Mouse (Mus musculus) telencephalon, adult 2 months (tissue): ENCODE measurements at regions not wholly inside any gene's neighbourhood (a gene's known extent, or its start where the extent isn't known, plus 50 kb on each side); places are given as distances from the start of the nearest gene placed in this dataset.

Experiments
- DNase-seq: peaks from one replicate; pipeline ENCODE4 v3.0.0-alpha.2; 2011; ENCODE audit warnings: low read depth, low spot score

- DNase-seq, result no peak
These were observed 185.4 kb upstream of the Eci2 start for GRCm38 (mm10) chr13:35212276-35212675.

DNA sequence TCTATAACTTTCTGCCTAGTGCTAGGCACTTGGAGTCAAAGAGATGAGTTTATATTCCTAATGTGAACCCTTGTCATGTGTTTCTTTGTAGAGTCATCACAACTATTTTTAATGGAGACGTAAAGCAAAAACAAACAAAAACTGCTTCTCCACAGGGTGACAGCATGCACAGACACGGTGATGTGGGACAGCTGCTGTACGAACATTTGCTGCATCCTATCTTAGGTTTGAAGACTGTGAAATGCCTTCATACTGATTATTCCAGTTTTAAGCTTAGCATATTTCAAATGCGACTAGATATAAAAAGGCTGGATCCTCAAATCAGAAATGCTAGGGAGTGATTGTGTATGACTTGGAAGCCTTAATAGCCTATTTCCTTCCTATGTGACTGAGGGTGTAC is 187.3 kb upstream of the Eci2 start:
- DNase-seq, result no peak

DNA sequence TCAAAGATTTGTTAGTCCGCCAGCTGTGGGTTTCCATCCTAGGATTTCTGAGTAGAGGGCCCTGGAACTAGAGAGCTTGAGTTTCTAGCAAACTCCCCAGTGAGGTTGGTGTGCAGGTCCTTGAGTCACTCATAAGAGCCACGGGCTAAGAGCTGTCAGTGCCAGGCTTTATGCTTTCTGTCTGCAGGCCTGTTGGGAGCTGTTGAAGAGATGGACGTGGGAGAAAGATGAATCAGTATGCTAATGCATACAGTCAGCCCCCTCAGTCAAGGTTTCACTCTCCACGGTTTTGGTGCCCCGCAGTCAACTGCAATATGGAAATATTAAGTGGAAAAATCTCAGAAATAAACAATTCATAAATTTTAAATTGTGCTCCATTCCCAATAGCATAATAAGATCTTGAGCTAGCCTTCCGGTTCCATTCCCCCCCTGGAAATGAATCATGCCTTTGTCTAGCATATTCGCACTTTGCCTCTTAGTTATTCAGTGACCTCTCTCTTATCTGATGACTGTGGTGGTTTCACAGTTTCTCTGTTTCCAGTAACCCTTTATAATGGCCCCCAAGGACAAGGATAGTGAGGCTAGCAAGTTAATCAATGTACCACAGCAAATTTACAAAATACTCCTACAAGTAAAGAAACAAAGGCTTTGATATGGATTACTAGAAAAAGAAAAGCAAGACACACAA is 199.4 kb upstream of the Eci2 start:
- peak; percentile 27 for DNase-seq

DNA sequence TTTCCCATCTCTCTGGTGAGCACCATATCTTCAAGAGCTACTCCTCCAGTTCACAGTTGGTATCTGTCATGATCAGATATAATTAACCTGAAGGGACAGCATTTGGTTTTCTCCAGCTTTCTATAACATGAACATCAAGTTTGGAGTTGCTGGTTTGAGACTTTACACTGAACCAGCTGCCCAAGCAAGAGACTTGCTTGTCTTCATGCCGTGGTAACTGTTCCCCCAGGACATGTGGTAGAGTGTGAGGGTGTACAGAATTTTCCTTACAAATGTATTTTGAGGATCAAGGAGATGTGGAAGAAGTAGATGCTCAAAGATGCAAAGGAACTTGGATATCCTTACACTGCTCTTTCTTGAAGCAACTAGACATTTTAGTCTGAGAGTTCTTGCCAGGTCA is 200.0 kb upstream of the Eci2 start:
- DNase-seq, result no peak

- DNase-seq, result no peak
These were observed 202.7 kb upstream of the Eci2 start for GRCm38 (mm10) chr13:35229601-35230000.

DNA sequence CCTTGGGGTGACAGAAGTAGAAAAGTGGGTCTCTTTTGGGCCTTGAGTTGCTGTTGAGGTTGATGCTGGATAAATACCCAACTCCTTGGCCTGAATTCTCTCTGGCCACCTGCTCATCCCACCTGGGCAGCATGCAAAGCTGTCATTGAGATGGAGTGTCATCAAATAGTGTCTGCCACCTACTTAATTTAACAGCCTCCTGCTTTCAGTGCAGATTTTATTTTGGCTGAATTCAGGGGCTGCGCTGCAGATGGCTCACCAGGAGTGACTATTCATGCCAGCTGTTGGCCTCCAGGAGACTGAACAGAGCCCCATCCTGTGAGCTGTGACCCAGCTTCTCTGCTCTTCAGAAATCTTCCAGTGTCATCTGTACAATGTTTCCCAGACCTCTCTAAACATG is 206.7 kb upstream of the Eci2 start:
- no peak for DNase-seq

DNA sequence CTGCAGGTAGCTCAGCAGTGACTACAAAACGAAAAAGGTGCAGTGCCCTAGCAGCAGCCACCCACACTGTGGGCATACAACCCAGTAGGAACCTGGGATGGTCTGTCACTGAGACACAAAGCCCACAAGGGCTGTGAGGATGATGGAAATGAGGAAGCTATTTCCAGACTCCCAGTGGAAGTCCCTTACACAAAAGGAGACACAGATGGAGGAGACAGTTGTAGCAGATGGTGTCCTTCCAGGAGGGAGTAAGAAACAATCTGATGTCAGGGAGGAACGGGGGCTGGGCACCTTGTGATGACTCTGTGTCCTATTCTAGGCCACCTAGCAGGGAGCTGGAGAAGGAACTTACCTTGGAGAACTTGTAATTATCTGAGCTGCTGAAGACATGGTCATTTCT is 214.5 kb upstream of the Eci2 start:
- DNase-seq, result peak; percentile 84

DNA sequence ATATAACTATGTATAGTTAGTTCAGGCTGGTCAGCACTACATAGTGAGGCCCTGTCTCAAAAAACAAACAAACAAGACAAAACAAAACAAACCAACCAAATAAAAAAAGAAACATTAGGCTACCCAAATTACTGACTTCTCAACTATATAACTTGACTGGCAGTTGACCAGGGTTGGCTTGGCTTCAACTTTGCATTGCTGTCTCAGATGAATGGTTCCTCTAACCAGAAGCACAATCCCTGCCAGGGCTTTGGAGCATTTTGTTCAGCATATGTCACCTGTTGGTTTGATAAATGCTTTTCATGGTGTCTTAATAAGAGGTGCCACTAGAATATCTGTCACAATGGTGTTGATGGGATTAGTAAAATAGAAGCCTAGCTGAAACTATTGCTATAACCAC is 217.1 kb upstream of the Eci2 start:
- DNase-seq, result no peak

DNA sequence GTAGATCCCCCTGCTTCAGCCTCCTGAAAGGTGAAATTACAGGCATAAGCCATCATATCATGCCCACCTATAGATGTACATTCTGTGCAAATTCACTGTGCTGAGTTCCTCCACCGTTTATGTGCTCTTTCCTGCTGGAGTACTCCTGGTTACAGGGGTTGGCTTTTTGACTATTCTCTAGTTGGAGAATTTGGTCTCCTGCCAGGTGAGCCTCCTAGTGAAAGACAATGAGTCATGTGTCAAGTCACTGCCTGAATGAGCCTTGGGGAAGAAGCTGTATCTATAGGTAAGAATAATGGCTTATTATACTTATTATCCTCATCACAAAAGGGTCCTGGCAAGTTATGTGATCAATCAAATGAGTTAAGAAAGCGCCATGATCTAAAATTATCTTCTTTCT is 230.5 kb upstream of the Eci2 start:
- no peak for DNase-seq

GRCm38 (mm10) chr13:35258720-35259119 is 231.8 kb upstream of the Eci2 start:
- no peak for DNase-seq

GRCm38 (mm10) chr13:35283959-35284358 is 257.1 kb upstream of the Eci2 start:
- DNase-seq, result peak; percentile 38

DNA sequence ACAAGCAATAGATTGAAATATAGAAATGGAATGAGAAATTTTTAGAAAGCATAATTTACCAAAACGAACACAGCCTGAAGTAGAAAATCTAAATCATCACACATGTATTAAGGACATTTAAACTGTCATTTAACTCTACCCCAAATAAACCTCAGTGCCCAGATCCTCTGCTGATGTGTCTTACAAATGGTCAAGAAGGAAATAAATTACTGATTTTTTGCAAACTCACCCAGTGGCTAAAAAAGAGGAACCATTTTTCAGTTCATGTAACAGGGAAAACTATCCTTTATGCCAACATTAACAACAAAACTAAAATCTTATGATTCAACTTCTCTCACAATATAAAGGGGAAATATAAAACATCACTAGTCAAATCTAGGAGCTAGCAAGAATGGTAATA is 275.2 kb upstream of the Eci2 start:
- no peak for DNase-seq

GRCm38 (mm10) chr13:35316772-35317171 is 289.9 kb upstream of the Eci2 start:
- no peak for DNase-seq

DNA sequence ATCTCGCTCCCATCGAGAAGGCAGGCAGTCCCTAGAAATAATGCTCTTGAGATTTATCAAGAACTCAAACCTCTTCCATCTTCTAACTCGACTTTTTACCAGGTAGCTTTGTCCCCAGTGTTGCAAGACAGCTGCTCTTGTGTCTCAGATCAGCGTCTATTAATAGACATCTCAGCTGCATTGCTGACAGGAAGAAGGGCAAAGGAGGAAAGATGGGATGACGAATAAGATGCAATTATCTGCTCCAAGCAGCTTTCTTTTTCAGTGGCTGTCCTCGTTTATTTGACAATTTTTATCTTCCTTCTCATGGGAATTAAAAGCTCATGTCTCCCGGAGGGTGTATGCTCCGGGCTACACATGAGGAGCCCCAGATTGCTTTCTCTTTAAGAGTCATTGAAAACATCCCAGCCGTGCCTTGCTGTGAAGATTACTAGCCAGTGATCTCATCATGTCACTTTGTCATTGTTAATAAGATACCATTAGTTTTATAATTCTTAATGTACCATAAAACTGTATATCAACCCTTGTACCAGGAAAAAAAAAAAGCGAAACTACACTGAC is 299.9 kb upstream of the Eci2 start:
- DNase-seq, result peak; percentile 40

- DNase-seq, result no peak
These were observed 301.4 kb upstream of the Eci2 start for GRCm38 (mm10) chr13:35328320-35328719.

GRCm38 (mm10) chr13:35330926-35331325 is 304.0 kb upstream of the Eci2 start:
- DNase-seq, result no peak

DNA sequence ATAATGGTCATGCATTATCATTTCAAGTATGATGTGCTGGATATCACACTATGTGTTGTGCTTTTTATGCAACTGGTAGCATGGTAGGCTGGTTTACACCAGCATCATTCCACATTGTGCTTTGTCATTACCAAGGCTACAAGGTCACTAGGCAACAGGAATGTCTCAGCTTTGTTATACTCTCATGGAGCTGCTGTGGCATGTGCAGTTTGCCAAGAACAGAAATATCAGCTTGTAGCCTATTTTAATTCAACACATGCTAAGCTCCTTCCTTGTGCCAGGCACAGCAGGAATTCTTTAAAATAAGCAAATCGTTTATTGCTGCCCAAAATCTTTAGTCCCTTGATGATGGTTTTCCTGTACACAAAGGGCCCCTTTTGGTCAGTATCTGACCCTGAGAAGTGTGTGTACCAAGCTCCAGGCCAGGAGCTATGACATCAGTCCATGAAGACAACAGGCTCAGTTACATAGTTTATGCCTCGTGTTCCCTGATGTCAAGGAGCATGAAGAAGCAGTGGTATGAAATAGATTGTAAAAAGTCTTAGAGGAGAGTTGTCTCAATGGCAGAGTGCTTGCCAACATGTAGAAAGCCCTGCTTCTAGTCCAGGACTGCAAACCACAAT is 314.0 kb upstream of the Cdyl start:
- peak; percentile 33 for DNase-seq

GRCm38 (mm10) chr13:35348283-35348682 is 311.4 kb upstream of the Cdyl start:
- DNase-seq, result no peak

- DNase-seq, result no peak
These were observed 300.3 kb upstream of the Cdyl start for GRCm38 (mm10) chr13:35359345-35359744.

DNA sequence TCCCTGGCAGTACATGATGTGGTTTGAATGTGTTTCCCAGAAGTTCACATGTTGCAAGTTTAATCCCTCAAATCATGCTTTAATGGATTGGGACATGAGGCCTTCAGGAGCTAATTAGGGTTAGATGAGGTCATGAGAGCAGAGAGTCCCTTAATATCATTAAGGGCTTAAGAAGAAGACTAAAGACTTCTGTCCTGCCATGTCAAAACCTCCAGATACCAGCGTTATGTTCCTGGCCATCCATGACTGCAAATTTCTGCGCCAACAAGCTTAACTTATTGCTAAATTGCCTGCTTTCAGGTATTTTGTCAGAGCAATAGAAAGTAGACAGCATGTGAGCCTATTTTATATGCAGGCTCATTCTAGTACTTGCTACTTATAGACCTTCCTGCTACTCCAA is 282.1 kb upstream of the Cdyl start:
- DNase-seq, result no peak

GRCm38 (mm10) chr13:35379500-35379899 is 280.1 kb upstream of the Cdyl start:
- no peak for DNase-seq

DNA sequence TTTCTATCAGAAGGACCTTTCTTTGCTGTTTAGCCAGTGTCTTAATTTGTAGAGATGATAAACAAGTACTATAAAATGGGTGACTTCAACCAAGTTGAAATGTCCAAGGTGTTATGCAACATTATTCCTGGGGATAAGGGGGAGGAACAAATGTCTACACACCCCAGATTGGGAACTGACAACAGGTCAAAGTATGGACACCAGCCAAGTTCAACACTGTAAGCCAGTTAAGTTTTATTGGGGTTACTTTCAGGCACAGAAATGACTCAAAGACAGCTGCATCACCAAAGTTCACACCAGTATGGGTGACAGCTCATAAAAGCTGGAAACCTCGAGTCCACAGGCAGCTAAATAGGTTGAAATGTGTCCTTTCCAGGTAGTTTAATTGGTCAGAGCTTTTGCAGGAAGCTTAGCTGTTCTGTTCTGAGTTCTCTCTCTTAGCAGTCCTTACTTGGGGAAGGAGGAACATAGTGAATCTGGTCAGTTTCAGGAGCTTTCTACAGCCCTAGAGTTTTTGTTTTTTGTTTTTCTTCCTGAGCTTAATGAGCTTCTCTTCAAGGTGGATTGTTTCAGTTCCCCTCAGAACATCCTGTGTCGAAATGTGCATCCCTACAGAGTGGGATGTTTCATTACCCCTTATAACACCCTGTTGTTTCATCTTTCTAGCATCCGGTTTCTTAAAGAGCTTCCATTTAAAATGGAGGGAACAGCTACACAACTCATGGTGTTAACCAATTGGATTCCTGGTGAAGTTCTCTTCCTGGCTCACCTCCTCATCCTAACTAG is 279.2 kb upstream of the Cdyl start:
- no peak for DNase-seq

- no peak for DNase-seq
These were observed 278.0 kb upstream of the Cdyl start for GRCm38 (mm10) chr13:35381641-35382040.
